Mouse (Mus musculus): ENCODE data around the gene Pdlim5.

- TF ChIP-seq CHD2 (IDR thresholded peaks at IDR 0.05; ENCODE audit: low read depth, low read length) (no peak), ZNF384 (IDR thresholded peaks at IDR 0.05; ENCODE audit: low read depth, low read length) (no peak), ZC3H11A (IDR thresholded peaks at IDR 0.05; ENCODE audit: borderline replicate concordance, low read depth, low read length) (no peak), MAFK (IDR thresholded peaks at IDR 0.05; ENCODE audit: insufficient read depth, low read depth, low read length) (no peak), HCFC1 (IDR thresholded peaks at IDR 0.05; ENCODE audit: borderline replicate concordance, insufficient read depth, low read length) (no peak)
These were observed 71.9 kb downstream of the Pdlim5 start for GRCm38 (mm10) chr3:142323592-142323991.
